Mouse (Mus musculus): Measurements from ENCODE around the gene Oaz2.

DNA sequence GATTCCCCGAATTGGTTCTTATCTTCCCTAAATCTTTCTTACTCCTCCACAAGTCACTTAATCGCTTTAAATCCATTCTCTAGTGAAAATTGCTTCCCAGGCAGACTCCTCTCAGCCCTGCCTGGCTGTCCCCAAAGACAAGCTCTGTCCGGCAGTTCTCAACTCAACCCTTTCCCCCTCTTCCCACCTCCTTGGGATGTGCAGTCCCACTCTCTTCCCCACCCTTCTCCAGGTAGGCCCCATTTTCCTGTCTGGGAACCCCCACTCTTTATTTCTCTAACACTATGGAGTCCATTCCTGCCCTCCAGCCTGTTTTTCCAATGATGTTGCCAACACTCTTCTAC, 9.3 kb downstream of the Oaz2 start:
- TF ChIP-seq CTCF (IDR thresholded peaks at IDR 0.05; ENCODE audit: low read depth) (no peak), EP300 (IDR thresholded peaks at IDR 0.05; ENCODE audit: low read depth) (no peak)
